Mouse (Mus musculus) gastrocnemius, postnatal 25 days (tissue): ENCODE measurements around the gene Adcy7. TPM values are rescaled to one million over a fixed set of nuclear protein-coding genes. Genes with fewer than 3 reads are reported as not detected.
A peak's percentile ranks its signal among the peaks of the same experiment; 100 is the strongest.

ENCODE experiments used
- DNase-seq: peaks from one replicate; pipeline ENCODE4 v3.0.0; 2022
- long read RNA-seq, 2 experiments: library from polyadenylated mRNA; stranded (forward); transcript quantifications; one replicate each; pipeline ENCODE4 v2.0.0; 2021
- total RNA-seq, 2 experiments: library from RNA; stranded (reverse); gene quantifications; 1 replicate in 1 of 2; 2 replicates in 1 of 2; pipeline ENCODE4 v1.2.3; 2021

Adcy7 gene
- 1 to 10 TPM; 6.7 to 7.9 TPM for total RNA-seq
- long read RNA-seq, experiment 1, partial matches to known transcripts, result 0 of 3 reads
- long read RNA-seq, experiment 1, other reads (novel, unspliced or antisense), result 3 of 3 reads
- long read RNA-seq, experiment 2, full-length matches to known transcripts, result 2 of 10 reads
- long read RNA-seq, experiment 2, partial matches to known transcripts, result 1 of 10 reads
- long read RNA-seq, experiment 2, other reads (novel, unspliced or antisense), result 7 of 10 reads

GRCm38 (mm10) chr8:88272231-88273050, at the start of gene Adcy7:
Adcy7 (plus strand) TSS chr8:88272403.
- peak; percentile 59 for DNase-seq

GRCm38 (mm10) chr8:88225358-88225757, 46.8 kb upstream of the Adcy7 start:
- no peak for DNase-seq

GRCm38 (mm10) chr8:88227851-88228250, 44.4 kb upstream of the Adcy7 start:
- peak; percentile 9 for DNase-seq

GRCm38 (mm10) chr8:88228286-88228685, 43.9 kb upstream of the Adcy7 start:
- DNase-seq, result no peak

- no peak for DNase-seq
Measured at GRCm38 (mm10) chr8:88228800-88229199, 43.4 kb upstream of the Adcy7 start.

GRCm38 (mm10) chr8:88236666-88237065, 35.5 kb upstream of the Adcy7 start:
- no peak for DNase-seq

- DNase-seq, result no peak
Measured at GRCm38 (mm10) chr8:88237606-88238005, 34.6 kb upstream of the Adcy7 start.

GRCm38 (mm10) chr8:88239277-88239676, 32.9 kb upstream of the Adcy7 start:
- DNase-seq, result no peak

- DNase-seq, result no peak
Measured at GRCm38 (mm10) chr8:88241871-88242270, 30.3 kb upstream of the Adcy7 start.

- peak; percentile 48 for DNase-seq
Measured at GRCm38 (mm10) chr8:88244298-88244697, 27.9 kb upstream of the Adcy7 start.

- DNase-seq, result no peak
Measured at GRCm38 (mm10) chr8:88252791-88253190, 19.4 kb upstream of the Adcy7 start.

GRCm38 (mm10) chr8:88254957-88255356, 17.2 kb upstream of the Adcy7 start:
- DNase-seq, result no peak

- DNase-seq, result no peak
Measured at GRCm38 (mm10) chr8:88258024-88258423, 14.2 kb upstream of the Adcy7 start.

- no peak for DNase-seq
Measured at GRCm38 (mm10) chr8:88258544-88258943, 13.7 kb upstream of the Adcy7 start.

- no peak for DNase-seq
Measured at GRCm38 (mm10) chr8:88260466-88260980, 11.7 kb upstream of the Adcy7 start.

GRCm38 (mm10) chr8:88262831-88263635, 9.2 kb upstream of the Adcy7 start:
- no peak for DNase-seq

GRCm38 (mm10) chr8:88265511-88265910, 6.7 kb upstream of the Adcy7 start:
- no peak for DNase-seq

- DNase-seq, result peak; percentile 57
Measured at GRCm38 (mm10) chr8:88266170-88266800, 5.9 kb upstream of the Adcy7 start.

GRCm38 (mm10) chr8:88266801-88267403, 5.3 kb upstream of the Adcy7 start:
- no peak for DNase-seq

- no peak for DNase-seq
Measured at GRCm38 (mm10) chr8:88269107-88269875, 2.9 kb upstream of the Adcy7 start.

- no peak for DNase-seq
Measured at GRCm38 (mm10) chr8:88270086-88270485, 2.1 kb upstream of the Adcy7 start.
